Mouse (Mus musculus) kidney, postnatal 0 days (tissue): ENCODE measurements around the gene B430306N03Rik. TPM values are rescaled to one million over a fixed set of nuclear protein-coding genes. Genes with fewer than 3 reads are reported as not detected.
"Not testable (repeated sequence)": the region's sequence is repeated elsewhere in the genome, so short reads cannot be mapped to it uniquely, and the experiment has no call there.

Source experiments
- ATAC-seq: fragments of 200-750 bp; cut with Nextera tagmentation; replicated peaks from 2 replicates; pipeline ENCODE4 v1.8.0; 2017; ENCODE audit warnings: low read depth, moderate number of reproducible peaks, moderate TSS enrichment, moderate library complexity; ENCODE audit not compliant: low FRiP score
- DNase-seq: peaks from one replicate; pipeline ENCODE4 v3.0.0-alpha.2; 2016; ENCODE audit warnings: low spot score
- H3K27ac ChIP-seq: fragments of 300-500 bp; sonication (generic); 2 replicates; pipeline ENCODE4 v1.5.1; 2014; ENCODE audit warnings: mild to moderate bottlenecking
- H3K27me3 ChIP-seq: fragments of 300-500 bp; sonication (generic); 2 replicates; pipeline ENCODE4 v1.6.1; 2014; ENCODE audit warnings: low read length, mixed read lengths; ENCODE audit not compliant: insufficient read depth
- H3K36me3 ChIP-seq: fragments of 300-500 bp; sonication (generic); 2 replicates; pipeline ENCODE4 v1.6.1; 2014; ENCODE audit warnings: low read length, mixed read lengths; ENCODE audit not compliant: insufficient read depth
- H3K4me1 ChIP-seq: fragments of 300-500 bp; sonication (generic); replicated peaks from 2 replicates; pipeline ENCODE4 v1.6.1; 2014; ENCODE audit warnings: antibody characterized with exemption, low read length, mixed read lengths; ENCODE audit not compliant: insufficient read depth
- H3K4me2 ChIP-seq: fragments of 300-500 bp; sonication (generic); 2 replicates; pipeline ENCODE4 v1.6.1; 2014; ENCODE audit warnings: mild to moderate bottlenecking, low read length, moderate library complexity, mixed read lengths
- H3K4me3 ChIP-seq: fragments of 300-500 bp; sonication (generic); replicated peaks from 2 replicates; pipeline ENCODE4 v1.5.1; 2014; ENCODE audit warnings: low read depth, low read length
- H3K9ac ChIP-seq: fragments of 300-500 bp; sonication (generic); 2 replicates; pipeline ENCODE4 v1.6.1; 2014; ENCODE audit warnings: low read depth, low read length
- H3K9me3 ChIP-seq: fragments of 300-500 bp; sonication (generic); replicated peaks from 2 replicates; pipeline ENCODE4 v1.6.1; 2016; ENCODE audit warnings: low read length, inconsistent platforms, mixed read lengths
- CTCF ChIP-seq: IDR thresholded peaks from 2 replicates; pipeline ENCODE4 v1.5.1; 2016; ENCODE audit warnings: antibody characterized with exemption, low read depth, mild to moderate bottlenecking, moderate library complexity
- WGBS: fragments of 180-500 bp; shearing (Covaris S2); extraction: QIAGEN DNeasy Blood & Tissue Kit; methylation state at CpG from one replicate; pipeline ENCODE4 v1.1.7; 2014; 5-methylcytosine and 5-hydroxymethylcytosine counted together
- polyA plus RNA-seq: library from polyadenylated mRNA; unstranded; fragments of >200 nt; fragmentation: Nextera tagmentation; extraction: Ambion mirVana; gene quantifications from 2 replicates; pipeline ENCODE4 v1.2.1, GENCODE M21; 2015

Gene B430306N03Rik
- polyA plus RNA-seq: 0.24 and 0.28 TPM in 2 replicates

DNA sequence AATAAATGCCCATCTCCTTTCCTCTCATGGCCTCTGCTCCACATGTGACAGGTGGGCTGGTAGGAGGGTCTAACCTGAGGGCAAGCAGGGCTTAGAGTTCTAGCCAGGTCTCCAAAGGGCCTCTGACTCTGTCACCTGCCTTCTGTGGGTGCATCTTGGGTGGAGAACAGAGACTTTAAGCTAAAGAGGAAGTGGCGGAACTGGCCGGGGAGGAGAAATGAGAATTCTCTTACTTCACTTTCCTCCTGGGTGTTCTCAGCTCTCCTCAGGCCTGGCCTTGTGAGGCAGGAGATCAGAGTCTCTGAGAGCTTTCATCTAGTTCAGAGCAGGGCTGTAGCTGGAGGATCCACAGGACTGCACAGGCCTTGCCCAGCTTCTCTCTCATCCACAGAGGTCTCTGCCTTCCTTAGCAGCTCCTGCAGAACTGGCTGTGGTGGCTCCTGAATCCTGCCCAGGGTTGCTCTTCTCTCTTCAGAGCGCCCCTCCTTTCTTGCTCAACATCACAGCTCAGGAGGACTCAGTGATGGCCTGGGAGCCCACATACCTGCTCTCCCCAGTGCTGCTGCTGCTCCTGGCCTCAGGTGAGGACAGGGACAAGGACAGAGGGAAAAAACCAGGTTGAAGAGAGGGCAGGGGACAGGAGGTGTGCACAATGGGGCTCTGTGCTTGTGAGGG, at the start of gene B430306N03Rik:
B430306N03Rik (plus strand) TSS at position 237 of the 675 bp plus-strand sequence.
- H3K27ac ChIP-seq, H3K4me2 ChIP-seq, ATAC-seq, H3K4me1 ChIP-seq, DNase-seq, H3K4me3 ChIP-seq, H3K27me3 ChIP-seq, H3K9me3 ChIP-seq, H3K9ac ChIP-seq, H3K36me3 ChIP-seq: not testable (repeated sequence)
- WGBS: 84% methylated on average over 3 of the region's 3 CpGs

DNA sequence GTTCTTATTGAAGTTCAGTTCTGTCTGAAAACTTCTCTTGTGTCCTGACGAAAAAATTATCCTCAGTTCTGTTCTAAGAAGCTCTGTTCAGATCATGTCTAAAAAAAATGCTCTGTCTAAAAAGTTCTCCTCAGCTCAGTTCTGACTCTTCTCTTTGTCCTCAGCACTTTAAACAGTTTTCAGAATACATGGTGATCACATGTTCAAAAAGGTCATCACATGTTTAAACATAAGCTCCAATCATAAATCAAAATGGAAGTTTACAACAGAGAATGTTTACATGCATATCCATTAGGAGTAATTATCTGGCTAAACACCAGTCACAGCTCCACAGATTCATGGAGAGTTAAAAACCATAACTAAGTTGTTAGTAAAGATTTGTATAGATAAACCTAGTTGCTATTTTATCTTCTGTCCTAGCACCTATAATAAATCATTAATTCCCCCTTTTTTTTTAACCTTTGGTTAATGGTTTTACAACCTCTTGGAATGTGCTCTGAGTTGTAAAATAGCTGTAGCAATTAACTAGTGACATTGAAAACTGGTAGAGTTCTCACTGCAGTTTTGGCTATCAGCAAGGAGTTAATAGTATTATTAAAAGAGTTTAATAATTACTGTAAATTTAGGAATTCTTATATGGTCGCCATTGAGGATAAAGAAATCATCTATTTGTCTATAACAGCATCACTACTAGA, 49.2 kb upstream of the B430306N03Rik start:
- WGBS: 29% methylated on average over 2 of the region's 2 CpGs
- no peak for ATAC-seq
- H3K4me1 ChIP-seq: no peaks in the 10 kb centered on the region
- no peaks in the 10 kb centered on the region for H3K36me3 ChIP-seq
- no peak overlapping the region for H3K27ac ChIP-seq
- no peak overlapping the region for H3K4me2 ChIP-seq
- H3K4me3 ChIP-seq: no peak overlapping the region
- H3K27me3 ChIP-seq: no peaks in the 10 kb centered on the region
- H3K9ac ChIP-seq: no peak overlapping the region
- DNase-seq: no peak
- no peak for TF ChIP-seq CTCF
- H3K9me3 ChIP-seq: no peaks in the 10 kb centered on the region

DNA sequence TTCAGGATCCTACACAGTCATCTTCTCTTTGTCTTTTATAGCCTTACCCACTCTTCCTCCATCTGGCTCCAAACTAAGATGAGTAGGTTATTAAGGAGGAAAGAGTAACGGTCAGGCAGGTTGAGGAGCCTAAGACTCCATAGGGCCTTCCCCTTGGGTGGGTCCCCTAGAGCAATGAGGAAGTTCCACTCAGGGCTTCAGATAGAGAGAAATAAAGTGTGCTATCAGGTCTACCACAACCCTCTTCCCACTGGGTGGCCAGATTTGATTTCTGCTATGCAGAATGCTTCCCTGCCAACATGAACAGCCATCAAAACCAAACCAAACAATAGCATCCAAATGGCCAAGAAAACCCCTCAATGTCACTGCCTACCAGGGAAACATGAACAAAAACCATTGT, 48.4 kb upstream of the B430306N03Rik start:
- TF ChIP-seq CTCF: no peak
- no peaks in the 10 kb centered on the region for H3K9me3 ChIP-seq
- no peaks in the 10 kb centered on the region for H3K27me3 ChIP-seq
- H3K36me3 ChIP-seq: no peaks in the 10 kb centered on the region
- H3K27ac ChIP-seq: no peak overlapping the region
- H3K4me3 ChIP-seq: no peak overlapping the region
- WGBS: 89% methylated on average over 1 of the region's 1 CpGs
- DNase-seq: no peak
- no peak overlapping the region for H3K9ac ChIP-seq
- H3K4me2 ChIP-seq: no peak overlapping the region
- ATAC-seq: no peak
- no peaks in the 10 kb centered on the region for H3K4me1 ChIP-seq

DNA sequence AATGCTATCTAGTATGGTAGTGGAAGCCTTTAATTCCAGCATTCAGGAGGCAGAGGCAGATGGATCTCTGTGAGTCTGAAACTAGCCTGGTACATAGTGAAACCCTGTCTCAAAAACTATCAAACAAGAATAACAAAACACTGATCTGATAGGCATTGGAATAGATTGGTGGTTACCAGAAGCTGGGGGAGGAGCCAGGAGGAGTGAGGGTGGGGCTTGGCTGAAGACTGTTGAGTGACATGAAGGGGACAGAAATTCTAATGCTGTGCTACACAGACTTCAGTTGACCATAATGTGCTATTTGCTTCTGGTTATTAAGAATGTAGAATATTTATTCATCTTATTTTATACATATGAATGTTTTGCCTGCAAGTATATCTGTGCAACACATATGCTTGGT, 47.7 kb upstream of the B430306N03Rik start:
- no peaks in the 10 kb centered on the region for H3K27me3 ChIP-seq
- no peak for ATAC-seq
- no peak overlapping the region for H3K4me3 ChIP-seq
- no peak for TF ChIP-seq CTCF
- H3K9me3 ChIP-seq: no peaks in the 10 kb centered on the region
- no peak overlapping the region for H3K27ac ChIP-seq
- no peak overlapping the region for H3K4me2 ChIP-seq
- no peaks in the 10 kb centered on the region for H3K36me3 ChIP-seq
- DNase-seq: no peak
- H3K4me1 ChIP-seq: no peaks in the 10 kb centered on the region
- no peak overlapping the region for H3K9ac ChIP-seq

DNA sequence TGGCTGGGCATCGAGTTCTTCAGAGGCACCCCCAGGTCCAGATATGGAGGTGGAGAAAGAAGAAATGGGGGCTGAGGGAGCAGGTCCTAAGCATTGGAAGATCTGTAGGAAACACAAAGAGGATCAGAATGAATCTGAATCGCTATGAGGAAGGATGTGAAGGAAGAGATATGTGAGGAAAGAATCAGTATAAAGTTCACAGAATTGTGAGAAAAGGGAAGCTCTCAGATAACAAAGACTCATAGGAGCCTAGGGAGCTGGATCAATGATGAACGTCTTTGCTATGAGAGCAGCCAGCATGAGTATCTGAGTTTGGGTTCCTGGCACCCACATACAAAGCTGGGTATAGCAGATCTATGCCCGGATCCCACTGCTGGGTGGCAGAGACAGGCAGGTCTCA, 46.1 kb upstream of the B430306N03Rik start:
- DNase-seq: no peak

DNA sequence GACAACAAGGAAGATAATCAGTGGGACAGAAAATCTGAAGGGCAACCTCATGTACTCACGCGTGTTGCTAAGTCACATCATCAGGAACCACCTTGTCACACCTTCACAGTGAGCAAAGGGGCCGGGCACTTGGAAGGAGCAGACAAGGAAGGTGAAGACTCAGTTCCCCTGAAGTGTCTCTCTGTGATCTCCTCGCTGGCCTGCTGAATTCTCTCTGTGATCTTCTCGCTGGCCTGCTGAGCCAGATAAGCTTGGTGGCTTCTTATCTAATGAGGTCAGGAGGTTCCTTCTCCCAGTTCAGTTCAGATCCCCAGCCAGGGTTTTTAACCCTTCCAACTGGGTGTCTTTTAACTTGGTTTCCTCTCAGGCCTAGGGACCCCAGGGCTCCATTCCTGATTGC, 43.8 kb upstream of the B430306N03Rik start:
- ATAC-seq: no peak
- H3K4me1 ChIP-seq: no peaks in the 10 kb centered on the region
- no peak for DNase-seq
- no peak overlapping the region for H3K4me3 ChIP-seq
- H3K36me3 ChIP-seq: no peaks in the 10 kb centered on the region
- H3K27ac ChIP-seq: no peak overlapping the region
- TF ChIP-seq CTCF: no peak
- no peak overlapping the region for H3K4me2 ChIP-seq
- WGBS: 69% methylated on average over 5 of the region's 5 CpGs
- no peak overlapping the region for H3K9ac ChIP-seq
- H3K9me3 ChIP-seq: no peaks in the 10 kb centered on the region
- no peaks in the 10 kb centered on the region for H3K27me3 ChIP-seq

More for the DNA sequence above, 46.1 kb upstream of the B430306N03Rik start:
- Histone ChIP-seq H3K4me2 (no peak overlapping the region), H3K9ac (no peak overlapping the region), H3K9me3 (no peaks in the 10 kb centered on the region), H3K4me3 (no peak overlapping the region), H3K36me3 (no peaks in the 10 kb centered on the region), H3K27ac (no peak overlapping the region), H3K27me3 (no peaks in the 10 kb centered on the region), H3K4me1 (no peaks in the 10 kb centered on the region)
- no peak for ATAC-seq
- 78% methylated on average over 4 of the region's 4 CpGs for WGBS
- no peak for TF ChIP-seq CTCF
